Mouse (Mus musculus) effector memory CD4-positive, alpha-beta T cell, adult 5 months (primary cell): ENCODE measurements around the gene Meioc. TPM values are rescaled to one million over a fixed set of nuclear protein-coding genes. Genes with fewer than 3 reads are reported as not detected.

Source experiments
- polyA plus RNA-seq: library from polyadenylated mRNA; unstranded; fragments of 100-300 nt; shearing (Covaris generic); gene quantifications from one replicate; pipeline ENCODE4 v1.2.1, GENCODE M21; 2017

Gene Meioc
- polyA plus RNA-seq: not detected

DNA sequence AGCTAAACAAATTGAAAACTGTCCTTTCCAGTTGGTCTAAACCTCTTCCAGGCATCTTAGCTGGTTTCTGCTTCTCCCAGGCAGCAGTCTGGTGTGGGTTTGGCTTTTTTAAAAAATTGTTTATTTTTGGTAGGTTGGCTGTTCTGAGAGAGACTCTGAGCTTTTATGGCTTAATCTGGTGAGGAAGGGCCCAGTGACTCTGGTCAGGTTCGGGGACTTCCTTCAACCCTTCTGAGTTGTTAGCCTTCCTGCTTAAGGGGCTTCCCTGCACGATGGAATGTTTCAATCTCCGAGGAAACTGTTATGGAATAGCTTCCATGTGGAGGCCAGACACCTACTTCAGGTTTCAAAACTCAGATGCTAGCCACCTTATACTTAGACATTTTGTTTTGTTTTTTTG, at the start of gene Meioc:
Meioc (plus strand) TSS at position 301 of the 400 bp plus-strand sequence.

GRCm38 (mm10) chr11:102697338-102698017, 34.0 kb downstream of the Meioc start, which contains the start of gene Ccdc43:
TSS of gene Ccdc43 (minus strand) at chr11:102697782.

Other genes starting within 250 kb of the Meioc start
- gene Grn, start 233.4 kb upstream of the Meioc start, polyA plus RNA-seq: 22.9 TPM
- not detected for gene Fam171a2, start 216.0 kb upstream of the Meioc start, polyA plus RNA-seq
- 1.7 TPM for gene Itga2b, start 193.6 kb upstream of the Meioc start, polyA plus RNA-seq
- 73.7 TPM for gene Gpatch8, start 107.3 kb upstream of the Meioc start, polyA plus RNA-seq
- gene Gm11627, start 84.3 kb upstream of the Meioc start, polyA plus RNA-seq: not detected
- not detected for gene Fzd2, start 59.3 kb upstream of the Meioc start, polyA plus RNA-seq
- 31.9 TPM for gene Ccdc43, start 34.1 kb downstream of the Meioc start, polyA plus RNA-seq
- not detected for gene Adam11, start 97.7 kb downstream of the Meioc start, polyA plus RNA-seq
- gene Gjc1, start 156.0 kb downstream of the Meioc start, polyA plus RNA-seq: 0.16 TPM
- not detected for gene Higd1b, start 172.1 kb downstream of the Meioc start, polyA plus RNA-seq
- gene Eftud2, start 217.3 kb downstream of the Meioc start, polyA plus RNA-seq: 111 TPM
- gene Ccdc103, start 217.5 kb downstream of the Meioc start, polyA plus RNA-seq: not detected
- gene Fam187a, start 221.5 kb downstream of the Meioc start, polyA plus RNA-seq: not detected
- gene Gfap, start 237.2 kb downstream of the Meioc start, polyA plus RNA-seq: not detected